Mouse (Mus musculus): ENCODE measurements around the gene Oprm1. TPM values are rescaled to one million over a fixed set of nuclear protein-coding genes. Genes with fewer than 3 reads are reported as not detected.
A peak's percentile ranks its signal among the peaks of the same experiment; 100 is the strongest.

The Oprm1 gene
- polyA plus RNA-seq, 1 experiment from 2014 or later, result not detected

DNA sequence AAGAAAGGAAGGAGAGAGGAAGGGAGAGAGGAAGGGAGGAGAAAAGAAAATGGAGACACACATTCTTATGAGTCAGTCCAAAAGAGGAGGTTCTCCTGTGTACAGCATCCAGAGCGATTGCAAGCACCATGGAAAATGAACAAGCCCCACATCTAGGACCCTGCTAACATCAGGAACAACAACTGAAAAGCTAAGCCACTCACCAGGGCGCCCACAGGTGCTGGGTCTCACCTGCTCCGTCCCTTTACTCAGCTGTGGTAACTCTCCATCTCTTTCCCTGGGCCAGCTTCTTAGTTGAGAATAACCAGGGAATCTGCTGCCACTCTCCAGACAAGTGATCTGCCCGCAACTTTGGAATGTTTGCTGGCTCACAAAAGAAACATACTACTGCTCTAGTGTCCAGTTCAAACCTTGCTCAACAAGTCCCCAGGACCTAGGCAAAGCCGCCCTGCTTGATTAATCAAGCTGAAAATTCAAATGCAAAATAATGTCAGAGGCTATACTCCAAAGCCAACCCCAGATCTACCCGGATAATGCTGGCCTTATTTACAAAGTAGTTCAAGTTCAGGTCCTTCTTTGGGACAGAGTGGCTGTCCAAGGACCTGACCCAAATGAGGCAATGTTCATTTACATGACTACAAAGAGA is 296.4 kb downstream of the Oprm1 start:
- no peak overlapping the region for H3K4me3 ChIP-seq
- H3K9me3 ChIP-seq, result no peaks in the 10 kb centered on the region
- no peaks in the 10 kb centered on the region for H3K36me3 ChIP-seq
- no peak overlapping the region for H3K4me2 ChIP-seq (replicated peaks)
- H3K4me1 ChIP-seq, result peaks cover 7% of the 10 kb centered on the region; the same call in 1 of the 2 replicates
- H3K9ac ChIP-seq, result no peak overlapping the region
- H3K27ac ChIP-seq, result no peak overlapping the region
- no peaks in the 10 kb centered on the region for H3K27me3 ChIP-seq
- 79% methylated on average over 6 of the region's 6 CpGs for WGBS
- no peak for ATAC-seq (ENCODE audit: insufficient number of reproducible peaks, insufficient read depth, low FRiP score, low TSS enrichment)

DNA sequence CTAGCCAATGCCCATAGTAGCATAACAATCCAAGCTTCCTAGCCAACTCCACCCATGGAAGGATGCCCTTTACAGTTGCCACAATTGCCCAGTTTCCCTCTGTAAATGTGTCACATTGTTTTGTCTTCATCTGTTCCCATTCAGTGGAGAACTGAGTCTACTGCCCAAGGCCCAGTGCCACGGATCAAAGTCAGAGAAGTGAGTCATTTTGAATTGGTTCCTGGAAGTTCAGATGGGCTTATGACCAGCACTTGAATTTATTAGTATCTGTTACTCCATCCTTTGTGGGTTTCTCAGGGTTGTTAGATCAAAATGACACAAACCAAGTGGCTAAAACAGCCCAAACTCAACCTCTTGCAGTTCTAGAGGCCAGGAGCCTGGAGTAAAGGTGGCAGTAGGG is 299.2 kb downstream of the Oprm1 start:
- Histone ChIP-seq H3K27me3 (no peaks in the 10 kb centered on the region), H3K27ac (no peak overlapping the region), H3K36me3 (no peaks in the 10 kb centered on the region), H3K4me1 (peaks cover 3% of the 10 kb centered on the region; the same call in 1 of the 2 replicates), H3K9ac (no peak overlapping the region), H3K9me3 (no peaks in the 10 kb centered on the region), H3K4me3 (no peak overlapping the region), H3K4me2 (replicated peaks) (no peak overlapping the region)
- WGBS, result 77% methylated on average over 1 of the region's 1 CpGs
- no peak for ATAC-seq (ENCODE audit: insufficient number of reproducible peaks, insufficient read depth, low FRiP score, low TSS enrichment)

DNA sequence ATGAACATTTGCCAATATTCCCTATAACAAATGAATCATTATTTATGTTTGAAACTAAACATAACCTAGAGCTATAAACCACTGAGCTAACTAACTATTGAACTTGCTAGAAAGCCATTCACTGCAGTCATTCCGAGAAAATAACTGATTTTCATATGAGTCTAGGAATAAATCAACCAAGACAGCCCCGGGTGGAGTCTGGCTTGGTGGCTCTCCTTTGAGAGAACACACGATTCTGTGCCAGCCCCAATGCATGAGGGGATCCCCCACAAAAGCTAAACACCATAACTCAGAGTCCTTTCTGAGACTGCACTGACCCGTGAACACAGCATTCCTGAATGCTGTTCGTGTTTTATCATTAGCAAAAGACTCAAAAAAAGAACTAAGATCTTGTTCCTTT is 302.0 kb downstream of the Oprm1 start:
- Histone ChIP-seq H3K9me3 (no peaks in the 10 kb centered on the region), H3K27ac (no peak overlapping the region), H3K4me1 (no peaks in the 10 kb centered on the region), H3K36me3 (no peaks in the 10 kb centered on the region), H3K4me3 (no peak overlapping the region), H3K27me3 (no peaks in the 10 kb centered on the region), H3K4me2 (replicated peaks) (no peak overlapping the region), H3K9ac (no peak overlapping the region)
- WGBS, result 69% methylated on average over 5 of the region's 5 CpGs
- no peak for ATAC-seq (ENCODE audit: insufficient number of reproducible peaks, insufficient read depth, low FRiP score, low TSS enrichment)

DNA sequence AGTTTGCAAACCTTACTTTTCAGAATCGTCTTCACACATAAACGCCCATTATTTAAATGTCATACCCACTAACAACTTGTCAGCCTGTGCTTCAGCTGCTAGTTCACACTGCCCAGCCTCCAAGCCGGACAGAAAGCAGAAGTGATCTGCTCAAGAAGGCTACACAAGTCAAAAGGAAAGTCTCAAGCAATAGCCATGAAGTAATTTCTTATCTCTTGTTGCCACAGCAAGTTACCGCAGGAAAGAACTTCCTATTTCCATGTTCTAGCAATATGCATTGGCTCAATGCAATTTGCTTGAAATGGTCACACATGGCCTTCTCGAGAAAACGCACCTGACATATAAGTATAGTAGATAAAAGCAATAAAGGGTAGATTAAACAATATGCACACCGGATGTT is 304.7 kb downstream of the Oprm1 start:
- no peak overlapping the region for H3K4me3 ChIP-seq
- H3K4me1 ChIP-seq, result no peaks in the 10 kb centered on the region
- no peaks in the 10 kb centered on the region for H3K9me3 ChIP-seq
- H3K9ac ChIP-seq, result no peak overlapping the region
- no peak overlapping the region for H3K4me2 ChIP-seq (replicated peaks)
- no peak for ATAC-seq (ENCODE audit: insufficient number of reproducible peaks, insufficient read depth, low FRiP score, low TSS enrichment)
- no peaks in the 10 kb centered on the region for H3K36me3 ChIP-seq
- WGBS, result 85% methylated on average over 7 of the region's 7 CpGs
- H3K27ac ChIP-seq, result no peak overlapping the region
- no peaks in the 10 kb centered on the region for H3K27me3 ChIP-seq

DNA sequence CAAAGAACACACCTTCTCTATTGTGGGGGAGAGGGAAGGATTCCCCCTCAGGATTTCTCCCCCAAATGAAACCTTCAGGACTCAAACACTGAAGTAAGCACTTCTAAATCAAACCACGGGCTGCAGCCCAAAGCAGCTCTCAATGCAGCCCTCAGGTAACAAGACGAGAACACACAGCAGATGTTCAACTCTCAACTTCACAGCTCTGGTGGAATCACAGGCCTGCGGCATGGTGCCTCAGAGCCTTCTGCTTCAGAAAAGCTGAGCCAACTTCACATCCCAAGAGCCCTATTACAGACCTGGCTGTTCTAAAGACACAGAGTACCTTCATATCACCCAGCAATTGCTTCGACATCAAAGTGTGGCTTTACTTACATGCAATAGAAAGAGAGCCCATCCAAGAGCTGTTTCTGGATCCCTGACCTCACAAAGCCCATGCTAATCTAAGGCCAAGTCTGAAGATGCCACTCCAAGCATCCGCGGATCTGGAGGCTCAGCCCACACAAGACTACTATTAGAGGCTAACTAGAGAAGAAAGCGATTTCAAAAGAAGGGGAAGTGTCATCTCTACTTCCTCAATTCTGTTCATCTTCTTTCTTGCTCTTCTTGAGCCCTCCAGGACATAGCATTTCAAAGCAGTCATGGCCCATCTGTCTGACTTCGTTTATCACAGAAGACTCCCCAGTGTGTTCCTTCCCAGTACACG is 305.6 kb downstream of the Oprm1 start:
- H3K27me3 ChIP-seq, result no peaks in the 10 kb centered on the region
- H3K4me1 ChIP-seq, result no peaks in the 10 kb centered on the region
- WGBS, result 87% methylated on average over 9 of the region's 9 CpGs
- no peak for ATAC-seq (ENCODE audit: insufficient number of reproducible peaks, insufficient read depth, low FRiP score, low TSS enrichment)
- H3K36me3 ChIP-seq, result no peaks in the 10 kb centered on the region
- no peak overlapping the region for H3K9ac ChIP-seq
- H3K4me2 ChIP-seq (replicated peaks), result no peak overlapping the region
- no peak overlapping the region for H3K27ac ChIP-seq
- H3K9me3 ChIP-seq, result no peaks in the 10 kb centered on the region
- no peak overlapping the region for H3K4me3 ChIP-seq

DNA sequence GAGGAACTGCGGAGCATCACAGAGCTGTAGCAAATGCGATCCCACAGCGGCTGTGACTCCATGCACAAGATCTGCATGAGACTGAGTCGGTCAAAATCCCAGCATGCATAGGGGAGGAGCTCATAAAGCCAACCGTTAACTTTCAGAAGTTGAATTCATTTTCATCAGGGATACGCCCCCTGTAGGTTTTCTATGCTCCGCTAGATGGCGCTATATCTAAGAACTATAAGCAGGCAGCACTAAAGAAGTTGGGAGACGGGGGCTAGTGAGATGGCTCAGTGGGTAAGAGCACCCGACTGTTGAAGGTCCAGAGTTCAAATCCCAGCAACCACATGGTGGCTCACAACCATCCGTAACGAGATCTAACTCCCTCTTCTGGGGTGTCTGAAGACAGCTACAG is 310.3 kb downstream of the Oprm1 start:
- Histone ChIP-seq H3K27ac (no peak overlapping the region), H3K9ac (no peak overlapping the region), H3K27me3 (no peaks in the 10 kb centered on the region), H3K9me3 (no peaks in the 10 kb centered on the region), H3K4me3 (no peak overlapping the region), H3K4me1 (no peaks in the 10 kb centered on the region), H3K36me3 (no peaks in the 10 kb centered on the region), H3K4me2 (replicated peaks) (no peak overlapping the region)
- no peak for ATAC-seq (ENCODE audit: insufficient number of reproducible peaks, insufficient read depth, low FRiP score, low TSS enrichment)
- WGBS, result 71% methylated on average over 12 of the region's 12 CpGs

DNA sequence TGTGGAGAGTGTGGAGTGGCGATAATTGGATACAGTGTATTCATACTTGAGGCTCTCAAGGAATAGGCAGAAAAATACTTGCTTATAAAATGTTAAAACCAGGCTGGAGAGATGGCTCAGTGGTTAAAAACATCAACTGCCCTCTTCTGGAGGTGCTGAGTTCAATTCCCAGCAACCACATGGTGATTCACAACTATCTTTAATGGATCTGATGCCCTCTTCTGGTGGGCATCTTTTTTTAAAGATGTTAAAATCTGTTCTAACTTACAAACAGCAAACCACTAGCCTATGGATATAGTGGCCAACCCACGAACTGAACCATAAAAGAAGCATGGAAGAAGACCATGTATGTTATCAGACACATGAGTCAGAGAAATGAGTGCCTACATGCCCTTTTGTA is 310.8 kb downstream of the Oprm1 start:
- no peaks in the 10 kb centered on the region for H3K9me3 ChIP-seq
- ATAC-seq (ENCODE audit: insufficient number of reproducible peaks, insufficient read depth, low FRiP score, low TSS enrichment), result no peak
- WGBS, result 91% methylated on average over 2 of the region's 2 CpGs
- no peak overlapping the region for H3K27ac ChIP-seq
- H3K36me3 ChIP-seq, result no peaks in the 10 kb centered on the region
- no peak overlapping the region for H3K4me2 ChIP-seq (replicated peaks)
- H3K27me3 ChIP-seq, result no peaks in the 10 kb centered on the region
- no peak overlapping the region for H3K9ac ChIP-seq
- no peak overlapping the region for H3K4me3 ChIP-seq
- no peaks in the 10 kb centered on the region for H3K4me1 ChIP-seq

DNA sequence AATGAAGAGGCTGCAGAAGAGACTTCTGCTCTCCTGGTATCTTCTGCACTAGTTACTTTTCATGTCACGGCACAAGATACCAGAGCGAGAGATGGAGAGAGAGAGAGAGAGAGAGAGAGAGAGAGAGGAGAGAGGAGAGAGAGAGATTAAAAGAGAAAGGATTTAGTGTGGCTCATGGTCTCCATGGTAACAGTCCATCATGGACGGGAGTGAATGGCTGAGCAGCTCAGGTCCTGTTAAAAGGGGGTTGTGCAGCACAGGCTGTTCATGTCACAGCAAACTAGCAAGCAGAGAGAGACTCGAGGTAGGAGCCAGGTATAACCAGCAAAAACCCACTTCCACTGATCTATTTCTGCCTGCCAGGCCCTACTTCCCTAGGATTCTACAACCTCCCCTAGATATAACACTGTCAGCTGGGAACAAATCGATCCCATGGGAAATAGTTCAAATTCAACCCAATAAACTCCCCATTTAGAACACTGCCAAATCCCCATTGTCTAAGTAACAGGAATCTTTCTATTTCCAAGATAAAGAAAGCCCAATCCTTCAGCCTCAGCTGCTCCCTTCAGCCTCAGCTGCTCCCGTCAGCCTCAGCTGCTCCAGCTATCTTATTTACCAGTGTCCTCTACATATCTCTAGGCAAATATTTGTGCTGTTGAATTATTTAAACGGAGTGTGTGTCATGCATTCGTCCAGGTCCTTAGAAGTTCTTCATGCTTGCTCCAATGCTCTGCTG is 312.0 kb downstream of the Oprm1 start:
- H3K9ac ChIP-seq, result no peak overlapping the region
- 72% methylated on average over 8 of the region's 8 CpGs for WGBS
- H3K36me3 ChIP-seq, result no peaks in the 10 kb centered on the region
- no peak overlapping the region for H3K4me3 ChIP-seq
- H3K27me3 ChIP-seq, result no peaks in the 10 kb centered on the region
- no peak overlapping the region for H3K4me2 ChIP-seq (replicated peaks)
- H3K4me1 ChIP-seq, result no peaks in the 10 kb centered on the region
- no peak overlapping the region for H3K27ac ChIP-seq
- H3K9me3 ChIP-seq, result no peaks in the 10 kb centered on the region
- no peak for ATAC-seq (ENCODE audit: insufficient number of reproducible peaks, insufficient read depth, low FRiP score, low TSS enrichment)

DNA sequence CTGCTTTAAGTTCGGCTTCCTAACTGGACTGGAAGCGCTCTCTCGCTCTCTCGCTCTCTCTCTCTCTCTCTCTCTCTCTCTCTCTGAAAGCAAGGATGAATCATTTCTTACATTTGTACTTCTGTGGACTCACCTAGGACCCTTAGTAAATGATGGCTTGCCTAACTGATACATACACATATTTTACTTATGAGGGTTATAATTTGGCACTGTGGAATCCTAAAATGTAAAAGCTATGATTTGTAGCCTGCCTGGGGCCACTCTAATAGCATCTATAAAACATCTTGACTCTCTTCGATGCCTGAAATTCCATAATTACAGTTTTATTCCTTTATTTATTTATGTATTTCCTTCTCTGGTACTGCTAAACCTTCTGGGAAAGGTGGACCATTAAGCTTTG is 312.6 kb downstream of the Oprm1 start:
- Histone ChIP-seq H3K36me3 (no peaks in the 10 kb centered on the region), H3K4me1 (no peaks in the 10 kb centered on the region), H3K27me3 (no peaks in the 10 kb centered on the region), H3K9me3 (no peaks in the 10 kb centered on the region), H3K27ac (no peak overlapping the region), H3K4me2 (replicated peaks) (no peak overlapping the region), H3K9ac (no peak overlapping the region), H3K4me3 (no peak overlapping the region)
- ATAC-seq (ENCODE audit: insufficient number of reproducible peaks, insufficient read depth, low FRiP score, low TSS enrichment), result no peak
- 86% methylated on average over 5 of the region's 5 CpGs for WGBS

DNA sequence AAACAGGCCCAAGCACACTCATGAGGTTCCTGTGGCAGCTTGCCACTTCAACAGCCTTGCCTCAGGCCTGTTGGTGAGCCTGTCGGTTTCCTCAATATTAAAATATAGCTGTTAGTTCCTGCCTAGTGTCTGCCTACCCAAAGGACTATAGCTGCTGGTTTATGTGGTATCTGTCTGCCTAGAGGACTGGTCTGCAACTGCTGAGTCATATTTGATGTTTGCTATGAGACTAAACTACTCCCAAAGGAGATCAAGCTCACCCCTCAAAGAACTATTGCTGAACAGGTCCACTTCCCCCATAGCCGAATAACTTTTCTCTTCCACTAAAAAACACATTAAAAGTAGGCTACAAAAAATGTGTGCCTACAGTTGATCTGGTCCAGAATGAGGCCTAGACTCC is 315.9 kb downstream of the Oprm1 start:
- Histone ChIP-seq H3K36me3 (no peaks in the 10 kb centered on the region), H3K27ac (no peak overlapping the region), H3K4me3 (no peak overlapping the region), H3K4me2 (replicated peaks) (no peak overlapping the region), H3K9ac (no peak overlapping the region), H3K9me3 (no peaks in the 10 kb centered on the region), H3K27me3 (no peaks in the 10 kb centered on the region), H3K4me1 (peaks cover 4% of the 10 kb centered on the region; the same call in 1 of the 2 replicates)
- ATAC-seq (ENCODE audit: insufficient number of reproducible peaks, insufficient read depth, low FRiP score, low TSS enrichment), result no peak
- 82% methylated on average over 2 of the region's 2 CpGs for WGBS

DNA sequence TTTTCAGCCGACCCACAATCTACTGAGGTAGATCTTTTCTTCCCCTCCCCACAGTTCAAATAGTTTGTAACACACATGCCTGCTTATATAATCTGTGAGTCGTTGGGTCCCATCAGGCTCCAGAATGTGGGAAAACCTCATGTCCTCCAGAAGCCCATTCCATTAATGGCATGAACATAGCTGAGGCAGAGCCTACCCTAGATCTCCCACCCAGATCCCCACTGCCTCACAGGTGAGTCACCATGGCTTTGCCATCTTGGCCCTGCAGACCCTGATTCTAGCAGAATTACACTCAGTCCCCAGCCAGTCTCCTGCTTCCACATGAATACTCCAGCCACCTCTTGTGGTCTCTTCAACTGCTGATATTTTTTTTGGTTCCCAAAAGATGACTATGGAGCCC is 317.4 kb downstream of the Oprm1 start:
- Histone ChIP-seq H3K9ac (no peak overlapping the region), H3K27ac (no peak overlapping the region), H3K4me2 (replicated peaks) (no peak overlapping the region), H3K4me3 (no peak overlapping the region), H3K4me1 (peaks cover 4% of the 10 kb centered on the region; the same call in 1 of the 2 replicates), H3K36me3 (no peaks in the 10 kb centered on the region), H3K9me3 (no peaks in the 10 kb centered on the region), H3K27me3 (no peaks in the 10 kb centered on the region)
- 86% methylated on average over 2 of the region's 2 CpGs for WGBS
- ATAC-seq (ENCODE audit: insufficient number of reproducible peaks, insufficient read depth, low FRiP score, low TSS enrichment), result no peak

DNA sequence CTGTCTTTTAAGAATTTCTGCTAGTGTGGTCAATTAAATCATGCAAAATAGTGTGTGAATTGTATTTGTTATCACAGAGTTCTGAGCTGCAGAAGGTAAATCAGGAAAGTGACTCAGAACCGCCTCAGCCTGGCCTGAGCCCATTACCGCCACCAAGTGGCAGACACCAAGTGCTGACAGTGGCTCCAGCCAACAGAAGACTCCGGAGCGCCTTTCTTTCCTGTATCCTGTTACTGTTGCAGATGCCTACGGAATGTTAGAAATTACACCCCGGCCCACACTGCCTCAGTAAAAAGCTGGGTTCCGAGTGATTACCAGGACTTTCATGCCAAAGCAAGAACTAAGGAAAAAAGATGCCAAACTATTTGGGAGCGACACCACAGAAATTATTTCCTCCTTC is 317.9 kb downstream of the Oprm1 start:
- Histone ChIP-seq H3K36me3 (no peaks in the 10 kb centered on the region), H3K27ac (peak overlapping the region; percentile 75), H3K4me3 (no peak overlapping the region), H3K9ac (no peak overlapping the region), H3K4me2 (replicated peaks) (peak overlapping the region; percentile 23), H3K27me3 (no peaks in the 10 kb centered on the region), H3K4me1 (peaks cover 4% of the 10 kb centered on the region; the same call in 1 of the 2 replicates), H3K9me3 (no peaks in the 10 kb centered on the region)
- WGBS, result 8% methylated on average over 8 of the region's 8 CpGs
- ATAC-seq (ENCODE audit: insufficient number of reproducible peaks, insufficient read depth, low FRiP score, low TSS enrichment), result peak; percentile 61; the same call in 1 of the 2 replicates

All from embryonic facial prominence, embryonic 12.5 days (tissue).